In genomic region chr7:121596401-121596800, GRCm38 (mm10) we compare ENCODE assay signal across 11 mouse cellular contexts.
DNase-seq lines count a peak whose midpoint lies in the region; ATAC-seq and TF ChIP-seq lines count a peak whose summit lies in the region.
"Had no signal": no experiment of that assay in that cellular context is flagged by ENCODE, and none has a peak within 500 bp of the region (broad histone marks: within the 10 kb centered on the region; RNA-seq: fewer than 3 reads in every experiment).

No protein-coding gene starts in this region.

- peak; percentile 29 for DNase-seq in forebrain, embryonic 14.5 days (ENCODE audit: low spot score)
- DNase-seq in forebrain, postnatal 0 days: no peak
- DNase-seq in liver, embryonic 11.5 days (ENCODE audit: low spot score): peak; percentile 39
- peak; percentile 22 for DNase-seq in R1 (ENCODE audit: low read depth, low spot score)
- peak; percentile 64 for DNase-seq in limb, embryonic 10.5 days (ENCODE audit: low spot score)
- DNase-seq in spleen, adult 18-20 months: no peak

- H3K9me3 ChIP-seq in forebrain, embryonic 14.5 days (replicated peaks; ENCODE audit: control insufficient read depth, low read length): no peaks in the 10 kb centered on the region
- H3K9me3 ChIP-seq in forebrain, postnatal 0 days (ENCODE audit: low read length): no peaks in the 10 kb centered on the region
- no peaks in the 10 kb centered on the region for H3K9me3 ChIP-seq in liver, embryonic 11.5 days (ENCODE audit: control insufficient read depth, low read length)
- H3K9me3 ChIP-seq in liver, embryonic 12.5 days (replicated peaks): no peaks in the 10 kb centered on the region
- H3K9me3 ChIP-seq in limb, embryonic 10.5 days (replicated peaks): no peaks in the 10 kb centered on the region
- H3K9me3 ChIP-seq in heart, embryonic 12.5 days (replicated peaks): peaks cover 2% of the 10 kb centered on the region; the same call in 1 of the 2 replicates
- H3K9me3 ChIP-seq: embryonic facial prominence, embryonic 15.5 days; hindbrain, embryonic 15.5 days; lung, embryonic 15.5 days had no signal

- no peaks in the 10 kb centered on the region for H3K4me1 ChIP-seq in forebrain, embryonic 14.5 days (ENCODE audit: control insufficient read depth, insufficient read depth, low read length)
- H3K4me1 ChIP-seq in forebrain, postnatal 0 days (ENCODE audit: insufficient read depth): no peaks in the 10 kb centered on the region
- H3K4me1 ChIP-seq in liver, embryonic 11.5 days (replicated peaks; ENCODE audit: control insufficient read depth, insufficient read depth, low read length): no peaks in the 10 kb centered on the region
- no peaks in the 10 kb centered on the region for H3K4me1 ChIP-seq in liver, embryonic 12.5 days
- H3K4me1 ChIP-seq in limb, embryonic 10.5 days: no peaks in the 10 kb centered on the region
- no peaks in the 10 kb centered on the region for H3K4me1 ChIP-seq in heart, embryonic 12.5 days (replicated peaks)
- H3K4me1 ChIP-seq: embryonic facial prominence, embryonic 15.5 days; hindbrain, embryonic 15.5 days; lung, embryonic 15.5 days had no signal

- no peak for ATAC-seq in forebrain, embryonic 14.5 days
- no peak for ATAC-seq in forebrain, postnatal 0 days
- ATAC-seq in liver, embryonic 11.5 days (replicated peaks; ENCODE audit: low FRiP score): no peak
- ATAC-seq in liver, embryonic 12.5 days: no peak
- ATAC-seq in heart, embryonic 12.5 days (ENCODE audit: insufficient number of reproducible peaks, low FRiP score): no peak

- 72% methylated on average over 3 of the region's 3 CpGs for WGBS in forebrain, embryonic 14.5 days
- WGBS in forebrain, postnatal 0 days: 73% methylated on average over 3 of the region's 3 CpGs
- 82% methylated on average over 3 of the region's 3 CpGs for WGBS in liver, embryonic 11.5 days
- 68% methylated on average over 3 of the region's 3 CpGs for WGBS in liver, embryonic 12.5 days (ENCODE audit: insufficient replicate concordance)
- 78% methylated on average over 3 of the region's 3 CpGs for WGBS in limb, embryonic 10.5 days
- 60% methylated on average over 3 of the region's 3 CpGs for WGBS in heart, embryonic 12.5 days

- H3K9ac ChIP-seq in forebrain, embryonic 14.5 days (ENCODE audit: low read length): no peak overlapping the region
- no peak overlapping the region for H3K9ac ChIP-seq in forebrain, postnatal 0 days
- H3K9ac ChIP-seq in liver, embryonic 11.5 days (ENCODE audit: low read depth, low read length): no peak overlapping the region
- no peak overlapping the region for H3K9ac ChIP-seq in liver, embryonic 12.5 days
- no peak overlapping the region for H3K9ac ChIP-seq in heart, embryonic 12.5 days
- H3K9ac ChIP-seq: embryonic facial prominence, embryonic 15.5 days; hindbrain, embryonic 15.5 days; lung, embryonic 15.5 days had no signal

- no peaks in the 10 kb centered on the region for H3K27me3 ChIP-seq in forebrain, embryonic 14.5 days (replicated peaks; ENCODE audit: control insufficient read depth, insufficient read depth, low read length)
- H3K27me3 ChIP-seq in forebrain, postnatal 0 days (ENCODE audit: insufficient read depth, low read length): no peaks in the 10 kb centered on the region
- no peaks in the 10 kb centered on the region for H3K27me3 ChIP-seq in liver, embryonic 11.5 days (replicated peaks; ENCODE audit: control insufficient read depth, insufficient read depth, low read length)
- H3K27me3 ChIP-seq in liver, embryonic 12.5 days (replicated peaks): no peaks in the 10 kb centered on the region
- H3K27me3 ChIP-seq in limb, embryonic 10.5 days (ENCODE audit: low read depth, poor library complexity, severe bottlenecking): no peaks in the 10 kb centered on the region
- no peaks in the 10 kb centered on the region for H3K27me3 ChIP-seq in heart, embryonic 12.5 days (replicated peaks)
- H3K27me3 ChIP-seq: embryonic facial prominence, embryonic 15.5 days; hindbrain, embryonic 15.5 days; lung, embryonic 15.5 days had no signal

- no peak overlapping the region for H3K27ac ChIP-seq in forebrain, embryonic 14.5 days (ENCODE audit: low read depth, low read length)
- no peak overlapping the region for H3K27ac ChIP-seq in forebrain, postnatal 0 days (ENCODE audit: low read depth, low read length)
- H3K27ac ChIP-seq in liver, embryonic 11.5 days (ENCODE audit: low read depth, low read length): no peak overlapping the region
- H3K27ac ChIP-seq in liver, embryonic 12.5 days: no peak overlapping the region
- no peak overlapping the region for H3K27ac ChIP-seq in limb, embryonic 10.5 days
- H3K27ac ChIP-seq in heart, embryonic 12.5 days (ENCODE audit: poor library complexity, severe bottlenecking): no peak overlapping the region
- H3K27ac ChIP-seq: embryonic facial prominence, embryonic 15.5 days; hindbrain, embryonic 15.5 days; lung, embryonic 15.5 days had no signal

- no peak for TF ChIP-seq CTCF in forebrain, postnatal 0 days (IDR thresholded peaks at IDR 0.05; ENCODE audit: low read depth)

- no peak overlapping the region for H3K4me3 ChIP-seq in forebrain, embryonic 14.5 days (ENCODE audit: low read depth, low read length)
- H3K4me3 ChIP-seq in forebrain, postnatal 0 days (ENCODE audit: low read depth, low read length): no peak overlapping the region
- H3K4me3 ChIP-seq in liver, embryonic 11.5 days (ENCODE audit: low read depth, low read length): no peak overlapping the region
- H3K4me3 ChIP-seq in liver, embryonic 12.5 days: no peak overlapping the region
- H3K4me3 ChIP-seq in limb, embryonic 10.5 days: no peak overlapping the region
- H3K4me3 ChIP-seq in heart, embryonic 12.5 days: no peak overlapping the region
- H3K4me3 ChIP-seq: embryonic facial prominence, embryonic 15.5 days; hindbrain, embryonic 15.5 days; lung, embryonic 15.5 days had no signal

- H3K4me2 ChIP-seq in forebrain, embryonic 14.5 days (ENCODE audit: low read length): no peak overlapping the region
- H3K4me2 ChIP-seq in forebrain, postnatal 0 days (ENCODE audit: low read depth): no peak overlapping the region
- no peak overlapping the region for H3K4me2 ChIP-seq in liver, embryonic 11.5 days
- H3K4me2 ChIP-seq in liver, embryonic 12.5 days: no peak overlapping the region
- no peak overlapping the region for H3K4me2 ChIP-seq in heart, embryonic 12.5 days
- H3K4me2 ChIP-seq: embryonic facial prominence, embryonic 15.5 days; hindbrain, embryonic 15.5 days; lung, embryonic 15.5 days had no signal

- H3K36me3 ChIP-seq in forebrain, embryonic 14.5 days (ENCODE audit: control insufficient read depth, insufficient read depth, low read length): no peaks in the 10 kb centered on the region
- H3K36me3 ChIP-seq in forebrain, postnatal 0 days (ENCODE audit: insufficient read depth): no peaks in the 10 kb centered on the region
- H3K36me3 ChIP-seq in liver, embryonic 11.5 days (ENCODE audit: control insufficient read depth, insufficient read depth, low read length): no peaks in the 10 kb centered on the region
- H3K36me3 ChIP-seq in liver, embryonic 12.5 days: no peaks in the 10 kb centered on the region
- H3K36me3 ChIP-seq in limb, embryonic 10.5 days: no peaks in the 10 kb centered on the region
- no peaks in the 10 kb centered on the region for H3K36me3 ChIP-seq in heart, embryonic 12.5 days
- H3K36me3 ChIP-seq: embryonic facial prominence, embryonic 15.5 days; hindbrain, embryonic 15.5 days; lung, embryonic 15.5 days had no signal

Comparison
In these comparisons a context has a peak if more than half of its experiments do, and no peak if none do; other contexts are left out.
1. DNase-seq: peak in forebrain, embryonic 14.5 days (single experiment), liver, embryonic 11.5 days (single experiment), R1 (single experiment) and limb, embryonic 10.5 days (single experiment); none in forebrain, postnatal 0 days (single experiment) and spleen, adult 18-20 months (0 of 2).